Mouse (Mus musculus) limb, embryonic 15.5 days (tissue): Measurements from ENCODE around the gene Abi3. TPM values are rescaled to one million over a fixed set of nuclear protein-coding genes. Genes with fewer than 3 reads are reported as not detected.

Source experiments
- ATAC-seq: fragments of 200-750 bp; cut with Nextera tagmentation; 2 replicates; pipeline ENCODE4 v1.8.0; 2017; ENCODE audit warnings: low read depth, moderate TSS enrichment; ENCODE audit not compliant: insufficient number of reproducible peaks, low FRiP score, low TSS enrichment
- H3K27ac ChIP-seq: fragments of 300-500 bp; sonication (generic); 2 replicates; pipeline ENCODE4 v1.5.1; 2015; ENCODE audit warnings: moderate library complexity, mild to moderate bottlenecking, inconsistent platforms
- H3K27me3 ChIP-seq: fragments of 300-500 bp; sonication (generic); 2 replicates; pipeline ENCODE4 v1.6.1; 2015; ENCODE audit warnings: inconsistent platforms
- H3K36me3 ChIP-seq: fragments of 300-500 bp; sonication (generic); 2 replicates; pipeline ENCODE4 v1.6.1; 2015; ENCODE audit warnings: inconsistent platforms
- H3K4me1 ChIP-seq: fragments of 300-500 bp; sonication (generic); 2 replicates; pipeline ENCODE4 v1.6.1; 2015; ENCODE audit warnings: inconsistent platforms
- H3K4me2 ChIP-seq: fragments of 300-500 bp; sonication (generic); 2 replicates; pipeline ENCODE4 v1.6.1; 2015; ENCODE audit warnings: mild to moderate bottlenecking, inconsistent platforms
- H3K4me3 ChIP-seq: fragments of 300-500 bp; sonication (generic); 2 replicates; pipeline ENCODE4 v1.5.1; 2015; ENCODE audit warnings: mild to moderate bottlenecking, inconsistent platforms
- H3K9ac ChIP-seq: fragments of 300-500 bp; sonication (generic); 2 replicates; pipeline ENCODE4 v1.6.1; 2015; ENCODE audit warnings: inconsistent platforms
- H3K9me3 ChIP-seq: fragments of 300-500 bp; sonication (generic); 2 replicates; pipeline ENCODE4 v1.6.1; 2016; ENCODE audit warnings: inconsistent platforms
- WGBS: fragments of 180-500 bp; shearing (Covaris S2); methylation state at CpG from one replicate; pipeline ENCODE4 v1.1.7; 2015; 5-methylcytosine and 5-hydroxymethylcytosine counted together
- polyA plus RNA-seq: library from polyadenylated mRNA; unstranded; fragments of >200 nt; fragmentation: Nextera tagmentation; extraction: Ambion mirVana; gene quantifications from 2 replicates; pipeline ENCODE4 v1.2.1, GENCODE M21; 2015

Abi3 gene
- polyA plus RNA-seq, 1 experiment from 2014 or later: 7.2 TPM

DNA sequence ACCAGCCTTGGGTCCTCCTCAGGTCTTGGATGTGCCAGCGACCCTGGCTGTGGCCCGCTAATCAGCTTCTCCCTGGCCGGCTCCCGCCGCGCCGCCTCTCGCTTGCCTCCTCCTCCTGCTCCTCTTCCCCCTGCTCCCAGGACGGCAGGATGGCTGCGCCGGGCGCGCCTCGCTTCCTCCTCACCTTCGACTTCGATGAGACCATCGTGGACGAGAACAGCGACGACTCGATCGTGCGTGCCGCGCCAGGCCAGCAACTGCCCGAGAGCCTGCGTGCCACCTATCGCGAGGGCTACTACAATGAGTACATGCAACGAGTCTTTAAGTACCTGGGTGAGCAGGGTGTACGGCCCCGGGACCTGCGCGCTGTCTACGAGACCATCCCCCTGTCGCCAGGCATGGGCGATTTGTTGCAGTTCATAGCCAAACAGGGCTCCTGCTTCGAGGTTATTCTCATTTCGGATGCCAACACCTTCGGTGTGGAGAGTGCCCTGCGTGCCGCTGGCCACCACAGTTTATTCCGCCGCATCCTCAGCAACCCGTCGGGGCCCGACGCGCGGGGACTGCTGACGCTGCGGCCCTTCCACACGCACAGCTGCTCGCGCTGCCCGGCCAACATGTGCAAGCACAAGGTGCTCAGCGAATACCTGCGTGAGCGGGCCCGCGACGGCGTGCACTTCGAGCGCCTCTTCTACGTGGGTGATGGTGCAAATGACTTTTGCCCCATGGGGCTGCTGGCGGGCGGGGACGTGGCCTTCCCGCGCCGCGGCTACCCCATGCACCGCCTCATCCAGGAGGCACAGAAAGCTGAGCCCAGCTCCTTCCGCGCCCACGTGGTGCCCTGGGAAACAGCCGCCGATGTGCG, 11.6 kb downstream of the Abi3 start:
- Histone ChIP-seq H3K4me3 (peak overlapping the region; percentile 31), H3K9me3 (no peaks in the 10 kb centered on the region), H3K4me2 (peak overlapping the region; percentile 43), H3K27me3 (peaks cover 94% of the 10 kb centered on the region), H3K4me1 (peaks cover 45% of the 10 kb centered on the region), H3K27ac (no peak overlapping the region), H3K36me3 (no peaks in the 10 kb centered on the region), H3K9ac (no peak overlapping the region)
- 4% methylated on average over 80 of the region's 80 CpGs for WGBS
- no peak for ATAC-seq

DNA sequence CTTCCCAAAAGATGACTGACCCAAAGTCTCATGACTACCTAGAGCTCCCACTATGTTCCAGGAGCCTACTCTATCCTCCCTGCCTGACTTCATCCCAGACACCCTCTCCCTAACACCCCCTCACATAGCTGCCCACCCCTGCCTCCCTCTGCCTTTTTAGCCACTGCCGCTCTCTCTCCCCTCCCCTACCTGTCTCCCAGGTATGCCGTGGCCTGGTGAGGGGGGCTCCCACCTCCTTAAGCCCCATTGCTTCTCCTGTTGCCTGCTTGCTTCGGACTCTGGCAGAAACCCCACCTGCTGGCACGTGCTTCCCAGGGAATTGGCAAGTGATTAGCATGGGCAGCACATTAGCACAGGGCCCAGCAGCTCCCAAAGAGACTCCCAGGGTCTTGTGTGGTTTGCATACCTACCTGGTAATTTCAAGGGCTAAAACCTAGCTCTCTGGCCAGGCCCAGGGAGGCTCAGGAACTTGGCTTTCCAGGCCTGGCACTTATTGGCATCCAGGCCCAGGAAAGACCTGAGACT, 12.7 kb downstream of the Abi3 start:
- Histone ChIP-seq H3K9ac (no peak overlapping the region), H3K4me3 (no peak overlapping the region), H3K36me3 (no peaks in the 10 kb centered on the region), H3K27ac (no peak overlapping the region), H3K4me1 (peaks cover 44% of the 10 kb centered on the region), H3K9me3 (no peaks in the 10 kb centered on the region), H3K27me3 (peaks cover 94% of the 10 kb centered on the region), H3K4me2 (no peak overlapping the region)
- WGBS: 42% methylated on average over 4 of the region's 4 CpGs
- no peak for ATAC-seq

DNA sequence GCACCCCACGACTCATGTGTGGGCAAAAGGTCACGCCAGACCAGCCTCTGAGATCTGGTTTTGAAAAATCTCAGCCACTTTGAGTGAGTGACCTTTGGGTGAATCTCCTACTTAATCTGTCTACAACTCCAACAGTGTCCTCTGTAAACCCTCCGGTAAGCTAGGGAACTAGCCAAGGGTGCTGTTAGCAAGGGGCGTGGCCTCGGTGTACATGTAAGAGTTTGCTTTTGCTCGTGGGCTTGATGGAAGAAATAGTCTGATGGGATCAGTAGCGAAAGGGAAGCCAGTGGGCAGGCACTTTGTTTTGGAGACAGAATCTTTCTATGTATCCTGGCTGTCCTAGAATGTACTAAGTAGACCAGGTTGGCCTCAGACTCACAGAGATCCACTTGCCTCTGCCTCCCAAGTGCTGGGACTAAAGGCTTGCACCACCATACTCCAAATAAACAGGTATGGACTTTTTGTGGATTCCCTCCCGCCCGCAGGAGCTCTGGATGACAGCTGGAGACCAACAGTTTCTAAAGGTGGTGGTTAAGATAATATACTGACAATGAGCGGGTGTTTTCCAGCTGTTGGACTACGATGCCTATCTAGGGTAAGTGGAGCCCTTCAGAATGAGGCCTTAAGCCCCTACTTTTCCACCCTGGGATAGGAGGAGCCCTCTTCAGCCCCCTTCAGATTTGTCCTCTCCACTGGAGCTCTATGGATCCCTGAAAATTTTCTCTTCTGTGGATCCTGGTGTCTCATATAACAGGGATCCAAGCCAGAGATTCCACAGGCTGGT, 13.9 kb downstream of the Abi3 start:
- Histone ChIP-seq H3K4me3 (no peak overlapping the region), H3K27ac (no peak overlapping the region), H3K4me2 (no peak overlapping the region), H3K4me1 (peaks cover 35% of the 10 kb centered on the region), H3K36me3 (no peaks in the 10 kb centered on the region), H3K9ac (no peak overlapping the region), H3K27me3 (peaks cover 83% of the 10 kb centered on the region), H3K9me3 (no peaks in the 10 kb centered on the region)
- WGBS: 74% methylated on average over 11 of the region's 11 CpGs
- no peak for ATAC-seq

- no peaks in the 10 kb centered on the region for H3K36me3 ChIP-seq
- no peak for ATAC-seq
- H3K27me3 ChIP-seq: peaks cover 77% of the 10 kb centered on the region
- no peak overlapping the region for H3K27ac ChIP-seq
- no peak overlapping the region for H3K9ac ChIP-seq
- 15% methylated on average over 3 of the region's 3 CpGs for WGBS
- H3K4me3 ChIP-seq: no peak overlapping the region
- peaks cover 29% of the 10 kb centered on the region for H3K4me1 ChIP-seq
- H3K4me2 ChIP-seq: no peak overlapping the region
- H3K9me3 ChIP-seq: no peaks in the 10 kb centered on the region
Measured at GRCm38 (mm10) chr11:95827464-95828085, 14.7 kb downstream of the Abi3 start.

DNA sequence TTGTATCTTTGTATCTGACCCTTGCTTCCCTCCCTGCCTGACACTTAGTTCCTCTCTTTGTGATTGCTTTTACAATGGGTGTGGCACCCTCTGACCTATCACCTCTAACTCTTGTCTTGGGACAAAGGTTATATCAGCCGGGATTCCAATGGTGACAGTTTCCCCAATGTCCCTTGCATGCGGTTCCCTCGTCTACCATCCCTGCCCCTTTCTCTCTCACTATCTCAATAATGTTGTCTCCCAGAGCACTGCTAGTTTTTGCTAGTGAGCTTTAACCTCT, 15.2 kb downstream of the Abi3 start:
- H3K27me3 ChIP-seq: peaks cover 76% of the 10 kb centered on the region
- 24% methylated on average over 3 of the region's 3 CpGs for WGBS
- no peak overlapping the region for H3K4me2 ChIP-seq
- H3K27ac ChIP-seq: no peak overlapping the region
- peaks cover 29% of the 10 kb centered on the region for H3K4me1 ChIP-seq
- H3K4me3 ChIP-seq: no peak overlapping the region
- no peaks in the 10 kb centered on the region for H3K36me3 ChIP-seq
- no peaks in the 10 kb centered on the region for H3K9me3 ChIP-seq
- ATAC-seq: no peak
- H3K9ac ChIP-seq: no peak overlapping the region

DNA sequence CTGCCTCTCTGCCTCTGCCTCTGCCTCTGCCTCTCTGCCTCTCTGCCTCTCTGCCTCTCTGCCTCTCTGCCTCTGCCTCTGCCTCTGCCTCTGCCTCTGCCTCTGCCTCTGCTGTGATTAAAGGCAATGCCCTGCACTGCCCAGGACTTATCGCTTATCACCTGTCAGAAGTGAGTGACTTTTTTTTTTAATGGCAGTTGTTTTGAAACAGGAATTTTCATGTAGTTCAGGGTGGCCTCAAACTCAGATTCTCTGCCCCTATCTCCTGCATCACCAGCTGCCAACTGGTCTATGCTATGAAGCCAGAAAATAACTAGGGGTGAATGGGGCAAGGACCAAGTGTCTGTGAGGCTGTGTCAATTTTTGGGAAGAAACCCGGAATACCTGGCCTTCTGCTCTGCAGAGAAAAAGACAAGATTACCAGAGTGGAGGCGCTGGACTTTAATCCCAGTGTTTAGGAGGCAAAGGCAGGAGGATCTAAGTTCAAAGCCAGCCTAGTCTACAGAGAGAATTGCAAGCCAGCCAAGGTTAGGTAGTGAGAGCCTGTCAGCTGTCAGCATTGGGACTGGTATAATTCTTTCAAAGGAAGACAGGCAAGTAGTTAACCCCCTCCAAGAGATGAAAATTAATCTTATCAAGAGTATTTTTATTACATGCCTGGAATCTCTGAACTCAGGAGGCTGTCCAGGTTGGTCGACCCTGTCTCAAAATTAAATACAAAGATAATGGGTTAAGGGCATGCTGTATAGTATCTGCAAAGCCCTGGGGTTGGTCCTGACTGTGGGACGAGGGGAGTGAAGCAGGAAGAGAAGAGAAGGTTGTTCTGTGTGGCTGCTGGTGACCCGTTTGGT, 15.7 kb downstream of the Abi3 start:
- peaks cover 29% of the 10 kb centered on the region for H3K4me1 ChIP-seq
- H3K4me3 ChIP-seq: no peak overlapping the region
- ATAC-seq: no peak

GRCm38 (mm10) chr11:95825625-95826024, 16.7 kb downstream of the Abi3 start:
- ATAC-seq: no peak
- H3K36me3 ChIP-seq: no peaks in the 10 kb centered on the region
- H3K4me1 ChIP-seq: peaks cover 19% of the 10 kb centered on the region
- H3K9me3 ChIP-seq: no peaks in the 10 kb centered on the region
- H3K27ac ChIP-seq: no peak overlapping the region
- H3K4me2 ChIP-seq: no peak overlapping the region
- no peak overlapping the region for H3K4me3 ChIP-seq
- 48% methylated on average over 3 of the region's 3 CpGs for WGBS
- no peak overlapping the region for H3K9ac ChIP-seq
- peaks cover 62% of the 10 kb centered on the region for H3K27me3 ChIP-seq

More for the DNA sequence above, 15.7 kb downstream of the Abi3 start:
- no peaks in the 10 kb centered on the region for H3K9me3 ChIP-seq
- H3K36me3 ChIP-seq: no peaks in the 10 kb centered on the region
- peaks cover 71% of the 10 kb centered on the region for H3K27me3 ChIP-seq
- H3K9ac ChIP-seq: no peak overlapping the region
- WGBS: 55% methylated on average over 6 of the region's 6 CpGs
- no peak overlapping the region for H3K27ac ChIP-seq
- no peak overlapping the region for H3K4me2 ChIP-seq

- no peak overlapping the region for H3K27ac ChIP-seq
- ATAC-seq: no peak
- WGBS: under 1% methylated on average over 11 of the region's 11 CpGs
Measured at GRCm38 (mm10) chr11:95824877-95825243, 17.4 kb downstream of the Abi3 start.

DNA sequence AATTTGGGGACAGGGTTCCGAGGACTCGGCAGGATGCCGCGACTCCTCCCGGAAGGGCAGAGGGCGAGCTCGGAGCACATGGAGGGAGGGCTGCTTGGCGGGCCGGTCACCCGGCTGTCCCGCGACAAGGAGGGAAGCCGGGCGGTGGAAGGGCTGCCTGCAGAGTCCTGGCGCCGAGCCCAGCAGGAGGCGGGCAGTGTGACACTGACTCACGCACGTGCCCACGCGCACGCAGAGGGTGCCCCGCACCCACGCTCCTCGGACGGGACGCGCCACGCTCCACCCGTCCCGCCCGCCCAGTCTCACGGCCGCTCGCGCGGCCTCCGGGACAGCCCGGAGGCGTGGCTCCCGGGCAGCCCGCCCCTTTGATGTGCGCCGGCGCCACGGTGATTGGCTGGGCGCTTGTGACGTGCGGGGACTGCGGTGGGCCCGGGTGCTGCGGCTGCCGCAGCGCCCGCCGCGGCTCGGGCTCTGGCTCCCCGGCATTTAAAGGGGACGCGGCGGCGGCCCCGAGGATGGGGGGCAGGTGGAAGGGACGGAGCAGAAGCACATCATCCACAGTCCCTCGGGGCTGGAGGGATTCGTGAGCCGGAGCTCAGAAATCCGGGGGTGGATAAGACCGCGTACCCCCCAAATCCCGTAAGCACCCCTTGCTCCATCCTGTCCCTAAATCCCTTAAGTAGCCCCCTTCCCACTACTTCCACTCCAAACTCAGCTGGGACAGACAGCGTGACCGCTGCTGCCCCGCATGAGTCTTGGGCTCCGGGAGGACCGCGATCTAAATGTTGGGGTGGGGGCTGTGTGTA, 18.0 kb downstream of the Abi3 start, which contains the start of gene Phospho1:
Gene Phospho1, plus strand, starts transcription at position 429 of the 806 bp plus-strand sequence.
- Histone ChIP-seq H3K4me3 (peak within 1 kb of the TSS; percentile 64), H3K27me3 (peaks cover 48% of the 10 kb centered on the region), H3K36me3 (no peaks in the 10 kb centered on the region), H3K4me1 (peaks cover 10% of the 10 kb centered on the region), H3K4me2 (peak within 1 kb of the TSS; percentile 97), H3K9ac (peak within 1 kb of the TSS; percentile 63), H3K27ac (0 out of 2 replicates have a peak within 1 kb of the TSS, but pooled peaks have one; percentile 4), H3K9me3 (no peaks in the 10 kb centered on the region)
- ATAC-seq: peak; percentile 93
- under 1% methylated on average over 75 of the region's 78 CpGs for WGBS

More at GRCm38 (mm10) chr11:95824877-95825243, 17.4 kb downstream of the Abi3 start:
- Histone ChIP-seq H3K9ac (peak overlapping the region; percentile 63), H3K4me1 (peaks cover 12% of the 10 kb centered on the region), H3K4me3 (peak overlapping the region; percentile 64), H3K9me3 (no peaks in the 10 kb centered on the region), H3K27me3 (peaks cover 54% of the 10 kb centered on the region), H3K4me2 (peak overlapping the region; percentile 97), H3K36me3 (no peaks in the 10 kb centered on the region)

GRCm38 (mm10) chr11:95822437-95822836, 19.8 kb downstream of the Abi3 start:
- peaks cover 10% of the 10 kb centered on the region for H3K4me1 ChIP-seq
- no peak overlapping the region for H3K4me2 ChIP-seq
- WGBS: 94% methylated on average over 4 of the region's 4 CpGs
- H3K9me3 ChIP-seq: no peaks in the 10 kb centered on the region
- peaks cover 30% of the 10 kb centered on the region for H3K27me3 ChIP-seq
- no peak for ATAC-seq
- H3K27ac ChIP-seq: no peak overlapping the region
- no peak overlapping the region for H3K4me3 ChIP-seq
- H3K9ac ChIP-seq: no peak overlapping the region
- H3K36me3 ChIP-seq: no peaks in the 10 kb centered on the region
